Mouse (Mus musculus) embryonic facial prominence, embryonic 10.5 days (tissue): ENCODE measurements around the gene Sema6b. TPM values are rescaled to one million over a fixed set of nuclear protein-coding genes. Genes with fewer than 3 reads are reported as not detected.
"Not testable (repeated sequence)": the region's sequence is repeated elsewhere in the genome, so short reads cannot be mapped to it uniquely, and the experiment has no call there.

Experiments used
- DNase-seq: peaks from one replicate; pipeline ENCODE4 v3.0.0-alpha.2; 2017; ENCODE audit warnings: low spot score
- H3K27ac ChIP-seq: fragments of 300-500 bp; sonication (generic); replicated peaks from 2 replicates; pipeline ENCODE4 v1.5.1; 2016; ENCODE audit warnings: mild to moderate bottlenecking
- H3K27me3 ChIP-seq: fragments of 300-500 bp; sonication (generic); replicated peaks from 2 replicates; pipeline ENCODE4 v1.6.1; 2016; ENCODE audit warnings: low read depth, mild to moderate bottlenecking; ENCODE audit not compliant: poor library complexity, severe bottlenecking
- H3K36me3 ChIP-seq: fragments of 300-500 bp; sonication (generic); replicated peaks from 2 replicates; pipeline ENCODE4 v1.6.1; 2016; ENCODE audit warnings: mild to moderate bottlenecking, moderate library complexity
- H3K4me1 ChIP-seq: fragments of 300-500 bp; sonication (generic); 2 replicates; pipeline ENCODE4 v1.6.1; 2016
- H3K4me3 ChIP-seq: fragments of 300-500 bp; sonication (generic); 2 replicates; pipeline ENCODE4 v1.5.1; 2016; ENCODE audit warnings: mild to moderate bottlenecking, moderate library complexity
- H3K9me3 ChIP-seq: fragments of 300-500 bp; sonication (generic); 2 replicates; pipeline ENCODE4 v1.6.1; 2016; ENCODE audit warnings: mild to moderate bottlenecking
- WGBS: fragments of 180-500 bp; shearing (Covaris S2); methylation state at CpG from one replicate; pipeline ENCODE4 v1.1.7; 2016; 5-methylcytosine and 5-hydroxymethylcytosine counted together
- polyA plus RNA-seq: library from polyadenylated mRNA; unstranded; fragments of >200 nt; fragmentation: Nextera tagmentation; extraction: Ambion mirVana; gene quantifications from 2 replicates; pipeline ENCODE4 v1.2.1, GENCODE M21; 2016

The Sema6b gene
- polyA plus RNA-seq, 1 experiment from 2014 or later = 1.0 TPM

GRCm38 (mm10) chr17:56098711-56099572 lies 41.2 kb downstream of the Sema6b start:
- no peak overlapping the region for H3K27ac ChIP-seq
- H3K4me3 ChIP-seq = no peak overlapping the region
- 89% methylated on average over 15 of the region's 15 CpGs for WGBS
- peaks cover 98% of the 10 kb centered on the region for H3K36me3 ChIP-seq
- no peaks in the 10 kb centered on the region for H3K27me3 ChIP-seq
- H3K9me3 ChIP-seq = no peaks in the 10 kb centered on the region
- DNase-seq = no peak
- no peaks in the 10 kb centered on the region for H3K4me1 ChIP-seq

DNA sequence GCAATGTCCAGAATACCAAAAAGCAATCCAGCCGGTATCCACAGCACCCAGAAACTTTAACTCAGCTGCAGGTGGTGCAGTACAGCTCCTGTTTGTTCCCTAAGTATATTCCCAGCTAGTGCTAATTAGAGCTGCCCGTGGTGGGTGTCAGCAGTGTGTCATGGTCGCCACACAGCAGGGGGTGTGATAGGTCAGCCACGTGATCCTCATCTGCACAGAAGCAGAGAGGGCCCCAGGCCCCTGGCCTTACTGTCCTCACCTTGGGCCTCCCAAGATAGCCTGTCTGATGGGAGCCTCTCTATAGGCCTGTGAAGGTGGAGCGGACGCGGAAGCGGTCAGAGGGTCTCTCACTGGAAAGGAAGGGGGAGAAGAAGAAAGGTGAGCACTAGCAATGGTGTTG lies 42.0 kb downstream of the Sema6b start:
- no peak overlapping the region for H3K4me3 ChIP-seq
- no peak overlapping the region for H3K27ac ChIP-seq
- 91% methylated on average over 8 of the region's 8 CpGs for WGBS
- no peaks in the 10 kb centered on the region for H3K9me3 ChIP-seq
- no peak for DNase-seq
- H3K36me3 ChIP-seq = peaks cover 98% of the 10 kb centered on the region
- H3K27me3 ChIP-seq = no peaks in the 10 kb centered on the region
- no peaks in the 10 kb centered on the region for H3K4me1 ChIP-seq

DNA sequence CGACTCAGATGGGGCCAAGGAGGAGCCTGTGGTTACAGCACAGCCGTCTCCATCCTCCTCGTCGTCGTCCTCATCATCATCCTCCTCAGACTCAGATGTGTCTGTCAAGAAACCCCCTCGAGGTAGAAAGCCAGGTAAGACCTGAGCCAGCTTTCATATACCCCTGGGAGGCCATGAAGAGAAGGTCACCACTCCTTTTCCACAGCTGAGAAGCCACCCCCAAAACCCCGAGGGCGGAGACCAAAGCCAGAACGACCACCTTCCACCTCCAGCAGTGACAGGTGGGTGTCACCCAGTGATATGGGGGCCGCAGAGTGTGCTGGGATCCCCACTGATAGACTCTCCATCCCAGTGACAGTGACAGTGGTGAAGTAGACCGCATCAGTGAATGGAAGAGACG lies 43.3 kb downstream of the Sema6b start:
- H3K4me1 ChIP-seq = no peaks in the 10 kb centered on the region
- H3K9me3 ChIP-seq = no peaks in the 10 kb centered on the region
- H3K36me3 ChIP-seq = peaks cover 93% of the 10 kb centered on the region
- H3K27me3 ChIP-seq = no peaks in the 10 kb centered on the region
- WGBS = 88% methylated on average over 12 of the region's 12 CpGs
- DNase-seq = no peak
- H3K4me3 ChIP-seq = no peak overlapping the region
- no peak overlapping the region for H3K27ac ChIP-seq

DNA sequence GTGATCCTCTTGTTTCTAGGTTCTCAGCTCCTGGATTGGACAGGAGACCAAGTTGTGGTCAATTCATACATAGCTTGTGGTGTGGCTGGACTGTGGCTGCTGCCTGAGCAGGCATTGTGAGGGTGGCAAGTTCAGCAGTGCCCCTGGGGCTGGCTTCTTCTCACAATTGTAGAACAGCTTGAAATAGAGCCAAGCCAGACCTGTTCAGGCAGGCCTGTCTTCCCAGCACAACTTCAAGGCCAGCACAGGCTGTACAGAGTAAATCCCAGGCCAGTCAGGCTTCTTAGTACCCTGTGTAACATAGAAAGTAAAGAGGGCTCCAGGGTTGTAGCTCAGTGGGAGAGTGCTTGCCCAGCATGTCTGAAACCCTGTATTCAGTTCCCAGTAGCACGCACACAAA lies 47.3 kb downstream of the Sema6b start:
- no peak for DNase-seq
- H3K27me3 ChIP-seq = no peaks in the 10 kb centered on the region
- WGBS = 96% methylated on average over 1 of the region's 1 CpGs
- H3K4me3 ChIP-seq = no peak overlapping the region
- no peaks in the 10 kb centered on the region for H3K9me3 ChIP-seq
- H3K4me1 ChIP-seq = no peaks in the 10 kb centered on the region
- peaks cover 88% of the 10 kb centered on the region for H3K36me3 ChIP-seq
- H3K27ac ChIP-seq = no peak overlapping the region

DNA sequence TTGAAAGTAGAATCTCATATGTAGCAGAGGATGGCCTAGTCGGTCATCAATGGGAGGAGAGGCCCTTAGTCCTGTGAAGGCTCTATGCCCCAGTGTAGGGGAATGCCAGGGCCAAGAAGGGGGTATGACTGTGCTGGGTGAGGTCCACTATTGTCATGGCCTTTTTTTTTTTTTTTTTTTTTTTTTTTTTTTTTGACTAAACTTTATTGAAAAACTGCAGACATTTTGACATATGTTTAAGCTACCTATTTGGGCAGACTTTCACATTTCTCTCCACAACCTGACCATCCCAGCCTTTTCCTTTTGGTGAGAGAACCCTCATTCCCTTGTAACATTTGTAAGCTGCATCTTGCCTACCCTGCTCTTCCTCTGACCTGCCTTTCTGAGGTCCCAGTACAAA lies 47.8 kb downstream of the Sema6b start:
- 86% methylated on average over 1 of the region's 1 CpGs for WGBS
- Histone ChIP-seq H3K36me3 (peaks cover 88% of the 10 kb centered on the region), H3K27me3 (no peaks in the 10 kb centered on the region)

DNA sequence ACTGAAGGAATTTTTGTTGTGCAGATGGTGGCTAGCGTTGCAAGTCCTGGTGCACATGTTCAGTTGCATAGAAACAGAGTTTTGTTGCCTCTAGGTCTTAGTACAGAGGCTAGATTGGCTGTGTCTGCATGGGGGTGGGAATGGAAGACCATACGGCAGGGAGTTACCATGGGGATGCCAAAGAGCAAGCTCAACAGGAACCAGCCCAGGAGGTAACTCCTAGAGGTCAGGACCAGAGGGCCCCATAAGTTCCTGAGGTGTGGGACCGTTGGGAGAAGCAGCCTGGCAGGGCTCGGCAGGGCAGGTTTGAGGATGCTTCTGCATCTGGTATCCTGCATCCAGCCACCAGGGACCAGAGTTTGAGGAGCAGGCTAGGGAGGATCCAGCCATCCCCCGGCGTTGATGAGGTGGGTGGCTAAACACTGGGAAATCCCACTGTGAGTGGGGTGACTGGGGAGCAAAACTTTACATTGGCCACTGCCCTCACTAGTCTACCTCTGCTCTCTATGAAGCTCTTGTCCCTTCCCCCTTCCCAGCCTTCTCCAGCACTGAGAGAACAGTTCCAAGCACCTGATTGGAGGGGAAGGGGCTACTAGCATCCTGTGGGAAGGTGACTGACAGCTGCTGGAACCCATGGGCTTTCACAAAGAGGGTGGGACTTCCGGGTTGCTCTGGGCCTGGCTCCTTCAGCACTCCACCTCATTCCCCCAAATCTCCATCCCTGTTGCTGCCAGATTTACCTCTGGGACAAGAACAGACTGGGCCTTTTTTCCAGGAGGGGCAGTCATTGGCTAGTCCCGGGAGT lies 59.2 kb downstream of the Sema6b start:
- DNase-seq = peak; percentile 86
- H3K36me3 ChIP-seq = peaks cover 40% of the 10 kb centered on the region
- H3K4me3 ChIP-seq = peak overlapping the region; percentile 81
- H3K27ac ChIP-seq = peak overlapping the region; percentile 87
- 10% methylated on average over 8 of the region's 8 CpGs for WGBS
- no peaks in the 10 kb centered on the region for H3K27me3 ChIP-seq
- peaks cover 32% of the 10 kb centered on the region for H3K4me1 ChIP-seq
- H3K9me3 ChIP-seq = no peaks in the 10 kb centered on the region

More for the DNA sequence above, 47.8 kb downstream of the Sema6b start:
- H3K4me3 ChIP-seq = no peak overlapping the region
- no peaks in the 10 kb centered on the region for H3K9me3 ChIP-seq
- no peak for DNase-seq
- no peak overlapping the region for H3K27ac ChIP-seq
- no peaks in the 10 kb centered on the region for H3K4me1 ChIP-seq

DNA sequence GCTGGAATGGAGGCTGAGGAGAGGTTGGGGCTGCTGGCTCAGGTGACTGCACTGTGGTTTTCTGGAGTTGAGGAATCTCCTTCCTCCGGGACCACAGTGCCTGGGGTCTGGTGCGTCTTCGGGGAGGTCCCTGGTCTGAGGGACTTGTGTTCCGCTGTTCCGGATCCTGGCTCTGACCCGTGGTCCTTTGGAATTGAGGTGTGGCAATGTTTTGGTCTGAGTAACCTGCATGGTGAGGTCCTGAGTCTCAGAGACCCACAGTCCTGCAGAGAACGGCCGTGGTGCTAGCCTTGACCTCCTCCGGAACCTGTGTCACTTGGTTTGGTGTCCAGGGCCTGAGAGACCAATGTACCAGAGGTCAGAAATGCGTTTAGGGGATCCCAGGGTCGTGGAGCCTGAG lies 60.2 kb downstream of the Sema6b start:
- peaks cover 29% of the 10 kb centered on the region for H3K36me3 ChIP-seq
- no peaks in the 10 kb centered on the region for H3K27me3 ChIP-seq
- peaks cover 40% of the 10 kb centered on the region for H3K4me1 ChIP-seq
- no peaks in the 10 kb centered on the region for H3K9me3 ChIP-seq
- WGBS = 2% methylated on average over 11 of the region's 11 CpGs
- DNase-seq = no peak
- peak overlapping the region; percentile 87 for H3K27ac ChIP-seq
- H3K4me3 ChIP-seq = peak overlapping the region; percentile 81

DNA sequence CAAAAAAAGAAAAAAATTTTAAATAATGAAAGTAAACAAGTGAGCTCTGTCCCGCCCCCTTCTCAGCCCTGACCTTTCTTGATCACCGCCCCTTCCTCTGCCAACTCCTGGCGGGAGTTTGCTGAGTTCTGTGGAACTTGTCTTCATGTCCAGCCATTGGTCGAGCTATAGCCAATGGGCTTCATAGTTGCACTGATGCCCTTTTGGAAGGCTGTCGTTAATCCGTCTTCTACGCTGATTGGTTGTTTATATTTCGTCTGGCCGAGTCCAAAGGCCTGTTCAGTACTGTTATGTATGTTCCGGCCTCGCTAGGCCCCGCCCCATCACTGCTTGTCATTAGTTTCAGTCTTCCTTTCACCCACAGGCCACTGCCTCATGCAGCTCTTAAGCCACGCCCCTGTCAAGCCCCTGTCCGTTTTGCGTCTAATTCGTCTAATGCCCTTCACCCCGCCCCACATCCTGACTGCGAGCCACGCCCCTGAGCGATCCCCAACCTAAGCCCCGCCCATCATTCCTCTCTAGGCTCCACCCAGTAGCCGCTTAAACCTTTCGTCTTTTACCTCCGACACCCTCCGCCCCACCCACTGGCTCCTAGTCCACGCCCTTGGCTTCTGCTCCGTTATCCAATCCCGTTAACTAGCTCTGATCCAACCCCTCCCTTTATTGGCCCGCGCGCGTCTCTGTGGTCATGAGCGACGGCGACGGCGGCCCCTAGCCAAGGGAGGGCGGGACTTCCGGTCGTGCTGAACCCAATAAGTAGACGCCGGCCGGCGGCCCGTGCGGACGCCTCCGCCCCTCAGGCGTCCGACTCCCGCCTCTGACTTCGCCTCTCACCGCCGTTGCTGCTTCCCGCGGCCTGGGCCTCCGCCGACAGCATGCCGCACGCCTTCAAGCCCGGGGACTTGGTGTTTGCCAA lies 61.0 kb downstream of the Sema6b start, which contains the start of gene Hdgfl2:
Hdgfl2 (plus strand) TSS at position 755 of the 916 bp plus-strand sequence.
- H3K27ac ChIP-seq = peak within 1 kb of the TSS; percentile 87
- no peaks in the 10 kb centered on the region for H3K27me3 ChIP-seq
- H3K4me1 ChIP-seq = peaks cover 46% of the 10 kb centered on the region
- peaks cover 21% of the 10 kb centered on the region for H3K36me3 ChIP-seq
- peak within 1 kb of the TSS; percentile 81 for H3K4me3 ChIP-seq
- H3K9me3 ChIP-seq = no peaks in the 10 kb centered on the region
- DNase-seq = peak; percentile 100
- WGBS = under 1% methylated on average over 61 of the region's 61 CpGs

- Histone ChIP-seq H3K4me3 (peak overlapping the region; percentile 81), H3K4me1 (peaks cover 54% of the 10 kb centered on the region), H3K36me3 (peaks cover 16% of the 10 kb centered on the region), H3K27ac (peak overlapping the region; percentile 73)
- WGBS = 65% methylated on average over 9 of the region's 9 CpGs
- H3K9me3 ChIP-seq, DNase-seq, H3K27me3 ChIP-seq: not testable (repeated sequence)
Observed at GRCm38 (mm10) chr17:56078361-56078760, 61.8 kb downstream of the Sema6b start.

DNA sequence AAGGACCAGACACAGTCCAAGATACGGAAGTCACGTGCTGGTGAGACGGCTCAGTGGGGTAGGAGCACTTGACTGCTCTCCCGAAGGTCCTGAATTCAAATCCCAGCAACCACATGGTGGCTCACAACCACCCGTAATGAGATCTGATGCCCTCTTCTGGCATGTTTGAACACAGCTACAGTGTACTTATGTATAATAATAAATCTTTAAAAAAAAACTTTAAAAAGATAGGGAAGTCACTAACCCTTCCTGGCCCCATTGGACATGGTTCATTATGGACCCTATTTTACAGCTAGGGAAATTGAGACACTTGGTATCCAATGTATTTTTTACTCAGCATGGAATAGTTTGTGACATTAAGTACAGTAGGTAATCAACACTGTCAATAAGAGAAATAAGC lies 62.6 kb downstream of the Sema6b start:
- Histone ChIP-seq H3K27ac (no peak overlapping the region), H3K36me3 (peaks cover 16% of the 10 kb centered on the region), H3K4me3 (no peak overlapping the region), H3K4me1 (peaks cover 60% of the 10 kb centered on the region), H3K27me3 (no peaks in the 10 kb centered on the region), H3K9me3 (no peaks in the 10 kb centered on the region)
- 91% methylated on average over 5 of the region's 5 CpGs for WGBS
- DNase-seq = no peak

GRCm38 (mm10) chr17:56074827-56075208 lies 65.3 kb downstream of the Sema6b start, which contains the start of gene Ubxn6:
Ubxn6 (minus strand) TSS chr17:56075028.
- H3K27me3 ChIP-seq = no peaks in the 10 kb centered on the region
- H3K9me3 ChIP-seq = no peaks in the 10 kb centered on the region
- peak within 1 kb of the TSS; percentile 78 for H3K4me3 ChIP-seq
- DNase-seq = peak; percentile 97
- H3K4me1 ChIP-seq = peaks cover 35% of the 10 kb centered on the region
- peaks cover 37% of the 10 kb centered on the region for H3K36me3 ChIP-seq
- under 1% methylated on average over 35 of the region's 35 CpGs for WGBS
- H3K27ac ChIP-seq = peak within 1 kb of the TSS; percentile 91
